Mouse (Mus musculus): ENCODE measurements at regions not wholly inside any gene's neighbourhood (a gene's known extent, or its start where the extent isn't known, plus 50 kb on each side); places are given as distances from the start of the nearest gene placed in this dataset.

DNA sequence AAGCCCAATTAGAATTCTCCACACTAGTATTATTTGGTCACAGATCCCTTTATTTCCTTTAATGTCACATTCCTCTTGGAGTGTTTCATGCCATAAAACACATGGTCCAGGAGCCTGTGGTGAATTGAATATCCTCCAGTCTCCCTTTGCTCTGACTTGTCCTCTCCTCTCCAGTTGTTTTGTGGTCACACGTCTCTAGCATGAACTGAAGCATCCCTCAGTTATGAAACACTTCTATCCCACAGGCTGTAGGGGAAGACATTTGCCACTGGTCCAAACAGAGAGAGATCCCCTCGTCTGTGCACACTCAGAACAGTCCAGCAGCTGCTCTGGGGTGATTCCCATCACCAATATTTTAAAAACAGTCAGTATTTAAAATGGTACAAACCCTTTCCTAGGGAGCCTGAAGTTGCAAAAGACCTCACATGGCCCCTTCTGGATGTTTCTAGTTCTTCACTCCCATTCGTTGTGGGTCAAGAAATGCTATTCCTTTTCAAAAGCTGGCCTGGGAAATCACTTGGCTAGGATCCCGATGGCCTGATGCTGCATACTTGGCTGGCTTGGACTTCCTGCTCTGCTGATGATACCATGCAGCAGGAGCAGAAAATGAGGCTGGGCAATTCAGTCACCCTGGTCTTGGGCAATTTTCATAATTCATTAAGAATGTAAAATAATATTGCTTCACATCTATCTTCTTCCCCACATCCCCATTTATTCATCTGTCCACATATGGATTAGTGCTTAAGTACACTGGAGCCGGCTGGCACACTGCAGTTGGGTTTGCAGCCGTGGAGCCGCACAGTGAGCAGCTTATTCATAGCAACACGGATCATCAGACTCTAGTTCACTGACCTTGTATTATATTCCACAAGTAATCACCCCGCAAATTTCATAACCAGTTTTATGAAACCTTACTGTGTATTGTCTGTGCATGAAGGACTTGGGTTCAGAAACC lies 83.1 kb upstream of the Adamts9 start:
- H3K4me2 ChIP-seq = no peak overlapping the region
- H3K9ac ChIP-seq = no peak overlapping the region
- WGBS = 71% methylated on average over 9 of the region's 9 CpGs
- H3K27me3 ChIP-seq (replicated peaks) = no peaks in the 10 kb centered on the region
- no peak overlapping the region for H3K4me3 ChIP-seq
- H3K27ac ChIP-seq (ENCODE audit: poor library complexity, severe bottlenecking) = no peak overlapping the region
- H3K9me3 ChIP-seq (replicated peaks) = no peaks in the 10 kb centered on the region
- peaks cover 7% of the 10 kb centered on the region; the same call in 1 of the 2 replicates for H3K4me1 ChIP-seq (replicated peaks)
- ATAC-seq (ENCODE audit: insufficient number of reproducible peaks, low FRiP score) = no peak
- no peaks in the 10 kb centered on the region for H3K36me3 ChIP-seq

DNA sequence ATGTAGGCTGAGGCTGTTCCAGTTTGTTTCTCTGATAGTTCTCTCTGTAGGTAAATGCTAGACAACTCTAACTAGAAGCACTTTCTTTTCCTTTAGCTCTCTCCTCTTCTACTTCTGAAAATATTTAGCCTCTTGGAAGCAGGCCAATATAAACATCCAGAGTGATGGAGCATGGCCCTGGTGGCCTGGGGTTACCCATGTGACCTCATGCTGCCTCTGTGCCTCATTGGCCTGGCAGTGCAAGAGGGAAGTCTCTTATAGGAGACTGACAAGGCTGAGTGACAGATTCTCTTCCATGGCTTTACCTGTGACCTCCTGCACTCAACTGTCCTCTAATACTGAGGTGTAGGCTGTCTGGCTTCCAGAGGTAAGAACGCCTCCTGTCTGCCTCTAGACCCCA lies 71.2 kb upstream of the Adamts9 start:
- H3K4me3 ChIP-seq = no peak overlapping the region
- 88% methylated on average over 1 of the region's 1 CpGs for WGBS
- no peak for ATAC-seq (ENCODE audit: insufficient number of reproducible peaks, low FRiP score)
- no peak overlapping the region for H3K9ac ChIP-seq
- no peak overlapping the region for H3K27ac ChIP-seq (ENCODE audit: poor library complexity, severe bottlenecking)
- no peak overlapping the region for H3K4me2 ChIP-seq
- H3K36me3 ChIP-seq = no peaks in the 10 kb centered on the region
- H3K4me1 ChIP-seq (replicated peaks) = peaks cover 18% of the 10 kb centered on the region
- no peaks in the 10 kb centered on the region for H3K27me3 ChIP-seq (replicated peaks)
- H3K9me3 ChIP-seq (replicated peaks) = no peaks in the 10 kb centered on the region

DNA sequence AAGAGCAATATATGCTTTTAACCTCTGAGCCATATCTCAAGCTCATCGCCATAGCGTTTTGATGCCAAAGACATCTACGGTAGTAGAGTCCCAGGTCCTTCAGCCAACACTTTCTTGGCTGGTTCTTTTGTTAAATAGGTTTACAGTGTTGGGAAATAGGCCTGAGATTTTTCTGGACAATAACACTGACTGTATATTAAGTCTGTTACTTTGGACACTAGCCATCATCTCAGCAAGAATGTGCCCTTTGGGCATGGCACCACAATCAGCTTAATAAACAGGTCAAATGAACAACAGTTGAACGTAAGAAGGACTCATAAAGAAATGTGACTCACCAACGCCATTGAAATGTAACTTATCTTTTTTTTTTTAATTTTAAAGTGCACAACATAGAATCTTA lies 68.6 kb upstream of the Adamts9 start:
- no peak for ATAC-seq (ENCODE audit: insufficient number of reproducible peaks, low FRiP score)
- Histone ChIP-seq H3K4me3 (no peak overlapping the region), H3K9me3 (replicated peaks) (no peaks in the 10 kb centered on the region), H3K36me3 (no peaks in the 10 kb centered on the region), H3K27ac (ENCODE audit: poor library complexity, severe bottlenecking) (no peak overlapping the region), H3K4me1 (replicated peaks) (peaks cover 18% of the 10 kb centered on the region), H3K9ac (no peak overlapping the region), H3K4me2 (no peak overlapping the region), H3K27me3 (replicated peaks) (no peaks in the 10 kb centered on the region)
- WGBS = 89% methylated on average over 5 of the region's 5 CpGs

DNA sequence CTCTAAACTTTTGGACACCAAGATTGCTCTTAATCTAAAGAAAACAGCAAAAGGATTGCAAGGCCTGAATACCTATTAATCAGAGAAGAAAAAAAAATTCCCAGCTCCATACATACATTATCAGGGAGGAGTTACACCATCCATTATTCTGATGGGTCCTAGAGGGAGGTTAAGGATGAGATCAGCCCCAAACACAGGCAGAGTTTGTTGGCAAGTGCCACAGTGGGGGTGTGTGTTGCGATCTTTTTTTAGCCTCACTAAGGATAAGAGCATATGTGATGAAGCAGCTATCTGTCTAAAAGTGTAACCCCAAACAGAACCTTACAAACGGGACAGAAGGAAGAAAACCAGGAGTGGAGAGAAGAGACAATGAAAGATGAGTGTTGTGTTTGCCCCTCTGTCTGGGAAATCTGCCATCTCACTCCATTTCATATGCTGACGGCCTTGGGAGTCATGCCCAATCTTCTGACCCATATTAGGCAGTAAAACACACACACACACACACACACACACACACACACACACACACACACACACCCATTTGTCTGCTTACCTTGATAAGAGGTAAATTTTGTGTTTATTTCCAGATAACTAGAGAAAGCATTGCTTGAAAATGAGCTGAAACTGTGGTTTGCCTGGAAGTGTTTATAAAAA lies 61.4 kb upstream of the Adamts9 start:
- ATAC-seq (ENCODE audit: insufficient number of reproducible peaks, low FRiP score) = no peak
- Histone ChIP-seq H3K4me1 (replicated peaks) (peaks cover 14% of the 10 kb centered on the region), H3K9ac (no peak overlapping the region), H3K27me3 (replicated peaks) (no peaks in the 10 kb centered on the region), H3K9me3 (replicated peaks) (no peaks in the 10 kb centered on the region), H3K4me3 (no peak overlapping the region), H3K4me2 (no peak overlapping the region), H3K27ac (ENCODE audit: poor library complexity, severe bottlenecking) (0 out of 2 replicates have a peak overlapping the region, but pooled peaks have one; percentile 19), H3K36me3 (no peaks in the 10 kb centered on the region)
- 18% methylated on average over 3 of the region's 3 CpGs for WGBS

DNA sequence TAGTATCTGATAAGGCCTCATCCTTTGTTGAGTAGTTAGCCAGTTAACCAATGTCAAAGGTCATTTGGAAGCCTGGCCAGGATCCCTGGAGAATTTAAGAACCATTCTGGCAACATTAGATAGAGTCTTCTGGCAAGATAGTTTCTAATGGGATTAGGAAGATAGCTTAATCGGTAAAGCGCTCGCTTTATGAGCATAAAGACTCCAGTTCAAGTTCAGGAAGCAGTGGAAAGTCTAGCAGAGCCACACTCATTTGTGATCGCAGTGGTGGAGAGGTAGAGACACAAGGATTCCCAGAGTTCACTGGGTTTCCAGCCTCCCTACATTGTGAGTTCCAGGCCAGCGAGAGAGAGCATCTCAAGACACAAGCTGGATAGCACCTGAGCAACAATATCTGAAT lies 60.5 kb upstream of the Adamts9 start:
- H3K27ac ChIP-seq (ENCODE audit: poor library complexity, severe bottlenecking) = peak overlapping the region; percentile 23; the same call in 1 of the 2 replicates
- H3K4me1 ChIP-seq (replicated peaks) = peaks cover 14% of the 10 kb centered on the region
- no peaks in the 10 kb centered on the region for H3K9me3 ChIP-seq (replicated peaks)
- no peak overlapping the region for H3K4me2 ChIP-seq
- no peak overlapping the region for H3K4me3 ChIP-seq
- no peak overlapping the region for H3K9ac ChIP-seq
- WGBS = 89% methylated on average over 5 of the region's 5 CpGs
- H3K27me3 ChIP-seq (replicated peaks) = no peaks in the 10 kb centered on the region
- ATAC-seq (ENCODE audit: insufficient number of reproducible peaks, low FRiP score) = no peak
- no peaks in the 10 kb centered on the region for H3K36me3 ChIP-seq

DNA sequence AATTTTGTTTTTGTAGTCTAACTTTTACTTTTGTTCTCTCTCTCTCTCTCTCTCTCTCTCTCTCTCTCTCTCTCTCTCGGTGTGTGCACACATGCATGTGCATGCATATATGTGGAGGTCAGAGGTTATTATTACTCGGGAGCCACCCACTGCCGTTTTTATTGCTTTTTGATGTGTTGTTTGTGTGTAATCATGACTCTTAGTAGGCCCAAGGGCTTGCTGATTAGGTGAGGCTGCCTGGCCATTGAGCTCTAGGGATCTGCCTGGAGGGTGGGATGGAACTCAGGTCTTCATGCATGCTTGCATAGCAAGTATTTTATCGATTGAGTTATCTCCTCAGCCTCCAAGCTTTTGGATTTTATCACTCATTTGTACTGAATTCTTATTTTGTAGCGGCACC lies 50.4 kb upstream of the Adamts9 start:
- WGBS = 80% methylated on average over 5 of the region's 5 CpGs
- no peak for ATAC-seq (ENCODE audit: insufficient number of reproducible peaks, low FRiP score)

More for the DNA sequence above, 50.4 kb upstream of the Adamts9 start:
- Histone ChIP-seq H3K27me3 (replicated peaks) (no peaks in the 10 kb centered on the region), H3K4me2 (no peak overlapping the region), H3K4me1 (replicated peaks) (peaks cover 12% of the 10 kb centered on the region), H3K9me3 (replicated peaks) (0 out of 2 replicates have a peak, but pooled peaks cover 4% of the 10 kb centered on the region), H3K4me3 (no peak overlapping the region), H3K9ac (no peak overlapping the region), H3K27ac (ENCODE audit: poor library complexity, severe bottlenecking) (no peak overlapping the region), H3K36me3 (no peaks in the 10 kb centered on the region)
